Mouse (Mus musculus) 416B (cell line): Measurements from ENCODE around the gene Tcam1.
"Not testable (repeated sequence)": the region's sequence is repeated elsewhere in the genome, so short reads cannot be mapped to it uniquely, and the experiment has no call there.

ENCODE experiments used
- DNase-seq: peaks from one replicate; pipeline ENCODE4 v3.0.0; 2011; ENCODE audit warnings: low read depth

The Tcam1 gene

GRCm38 (mm10) chr11:106276454-106276853 is at the start of gene Tcam1:
Gene Tcam1, plus strand, starts transcription at chr11:106276672.
- peak; percentile 44 for DNase-seq

GRCm38 (mm10) chr11:106233978-106234377 is 42.5 kb upstream of the Tcam1 start:
- DNase-seq: not testable (repeated sequence)

- peak; percentile 53 for DNase-seq
Observed at GRCm38 (mm10) chr11:106246834-106247233, 29.6 kb upstream of the Tcam1 start.

GRCm38 (mm10) chr11:106249326-106249725 is 27.1 kb upstream of the Tcam1 start:
- DNase-seq: no peak

- DNase-seq: no peak
Observed at GRCm38 (mm10) chr11:106254767-106255166, 21.7 kb upstream of the Tcam1 start.

GRCm38 (mm10) chr11:106255174-106255573 is 21.3 kb upstream of the Tcam1 start:
- DNase-seq: peak; percentile 55

- DNase-seq: peak; percentile 96
Observed at GRCm38 (mm10) chr11:106255685-106256451, 20.6 kb upstream of the Tcam1 start, which contains the start of the genes Ftsj3 and Psmc5. Gene Ftsj3, minus strand, starts transcription at chr11:106256079. Gene Psmc5, plus strand, starts transcription at chr11:106256154.

- no peak for DNase-seq
Observed at GRCm38 (mm10) chr11:106256775-106257174, 19.7 kb upstream of the Tcam1 start.

GRCm38 (mm10) chr11:106260826-106261450 is 15.5 kb upstream of the Tcam1 start:
- no peak for DNase-seq

- DNase-seq: no peak
Observed at GRCm38 (mm10) chr11:106263963-106264362, 12.5 kb upstream of the Tcam1 start.

GRCm38 (mm10) chr11:106264988-106265387 is 11.5 kb upstream of the Tcam1 start:
- no peak for DNase-seq

- DNase-seq: no peak
Observed at GRCm38 (mm10) chr11:106265570-106265969, 10.9 kb upstream of the Tcam1 start.

- DNase-seq: no peak
Observed at GRCm38 (mm10) chr11:106266431-106266830, 10.0 kb upstream of the Tcam1 start.

GRCm38 (mm10) chr11:106267311-106267852 is 9.1 kb upstream of the Tcam1 start:
- DNase-seq: no peak

GRCm38 (mm10) chr11:106267871-106268270 is 8.6 kb upstream of the Tcam1 start:
- no peak for DNase-seq

- no peak for DNase-seq
Observed at GRCm38 (mm10) chr11:106268326-106269059, 8.0 kb upstream of the Tcam1 start.

- peak; percentile 53 for DNase-seq
Observed at GRCm38 (mm10) chr11:106269060-106269431, 7.4 kb upstream of the Tcam1 start.

GRCm38 (mm10) chr11:106271131-106271793 is 5.2 kb upstream of the Tcam1 start:
- DNase-seq: peak; percentile 41

- peak; percentile 40 for DNase-seq
Observed at GRCm38 (mm10) chr11:106271794-106272643, 4.5 kb upstream of the Tcam1 start.

- peak; percentile 99 for DNase-seq
Observed at GRCm38 (mm10) chr11:106272644-106273310, 3.7 kb upstream of the Tcam1 start, which contains the start of gene Smarcd2. Gene Smarcd2, minus strand, starts transcription at chr11:106272972.
